Mouse (Mus musculus) adrenal gland, adult 8-10 months (tissue): ENCODE results near the gene Necab3. TPM values are rescaled to one million over a fixed set of nuclear protein-coding genes. Genes with fewer than 3 reads are reported as not detected.

ENCODE experiments used
- DNase-seq: peaks from one replicate; pipeline ENCODE4 v3.0.0; 2022
- total RNA-seq, 4 experiments: library from RNA; stranded (reverse); gene quantifications; 2 replicates each; pipeline ENCODE4 v1.2.4; 2022

Gene Necab3
- 1 to 10 TPM in 3 of 4 experiments, under 1 TPM in 1; 0.41 to 3.1 (median 2.6) TPM for total RNA-seq

DNA sequence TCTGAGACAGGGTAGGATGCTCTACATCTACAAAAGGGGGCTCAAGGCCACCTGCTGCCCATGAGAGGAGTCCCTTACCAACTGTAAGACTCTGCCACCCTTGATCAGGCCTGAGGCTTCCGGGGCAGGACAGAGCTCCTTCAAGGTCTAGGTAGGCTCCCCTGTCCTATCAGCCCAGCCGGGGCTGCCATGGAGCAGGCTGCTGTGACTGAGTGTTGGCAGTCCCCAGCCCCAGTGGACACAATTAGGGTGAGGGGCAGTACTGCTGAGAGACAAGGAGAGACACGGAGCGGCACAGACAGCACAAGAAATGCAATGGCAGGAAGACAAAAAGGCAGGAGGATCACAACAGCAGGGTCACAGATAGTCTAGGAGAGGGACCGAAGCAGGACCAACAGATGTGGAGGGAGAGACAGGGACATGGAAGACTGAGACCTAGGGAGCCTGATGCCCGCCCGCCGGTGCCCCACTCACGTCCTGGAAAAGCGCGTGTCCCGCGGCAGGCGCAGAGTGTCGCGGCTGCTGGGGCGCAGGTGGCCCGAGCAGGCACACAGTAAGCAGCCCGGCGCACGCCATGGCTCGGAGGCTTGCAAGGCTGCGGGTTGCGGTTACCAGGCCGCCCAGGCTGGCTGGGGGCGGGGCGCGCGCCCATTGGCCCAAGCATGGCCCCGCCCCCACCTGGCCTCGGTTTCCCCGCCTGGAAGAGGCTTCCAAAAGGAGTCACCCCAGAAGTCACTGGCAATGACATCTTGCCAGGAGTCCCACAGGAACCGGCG lies at the start of gene Necab3:
Gene Necab3 (minus strand): TSS at position 627 of the 776 bp plus-strand sequence.
- no peak for DNase-seq

DNA sequence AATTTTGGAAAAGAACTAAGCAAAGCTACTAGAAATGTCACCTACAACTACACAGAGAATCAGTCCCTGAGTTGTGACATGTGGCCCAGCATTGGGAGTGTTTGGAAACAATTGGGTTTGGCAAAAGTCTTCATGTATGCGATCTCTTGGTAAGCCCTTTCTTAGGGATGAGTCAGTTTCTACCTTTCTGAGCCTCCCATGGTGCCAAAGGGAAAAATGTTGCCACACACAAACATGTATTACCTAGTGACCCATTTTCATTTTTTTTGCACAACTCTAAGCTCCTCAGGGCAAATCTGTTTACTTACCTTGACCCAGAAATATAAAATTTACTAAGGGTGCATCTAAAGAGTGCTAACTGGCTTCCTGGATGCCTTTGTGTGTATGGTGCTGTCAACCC lies 48.3 kb upstream of the Necab3 start:
- no peak for DNase-seq

DNA sequence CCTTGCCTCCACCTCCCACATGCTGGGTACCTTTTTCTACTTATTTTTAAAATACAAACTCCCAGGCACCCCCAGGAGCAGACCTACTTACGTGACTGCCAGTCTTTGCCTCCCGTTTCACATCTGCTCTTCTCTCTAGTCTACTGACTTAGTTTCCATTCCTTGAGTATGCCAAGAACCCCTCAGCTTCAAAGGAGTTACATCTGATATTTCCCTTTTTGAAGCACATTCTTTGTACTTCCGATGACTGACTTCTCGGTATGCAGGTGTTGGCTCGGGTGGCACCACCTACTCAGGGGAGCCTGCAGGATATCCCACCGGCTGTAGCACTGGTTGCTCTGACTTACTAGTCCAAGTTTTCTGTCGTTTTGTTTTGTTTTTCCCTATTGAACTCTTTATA lies 45.5 kb upstream of the Necab3 start:
- DNase-seq = no peak

DNA sequence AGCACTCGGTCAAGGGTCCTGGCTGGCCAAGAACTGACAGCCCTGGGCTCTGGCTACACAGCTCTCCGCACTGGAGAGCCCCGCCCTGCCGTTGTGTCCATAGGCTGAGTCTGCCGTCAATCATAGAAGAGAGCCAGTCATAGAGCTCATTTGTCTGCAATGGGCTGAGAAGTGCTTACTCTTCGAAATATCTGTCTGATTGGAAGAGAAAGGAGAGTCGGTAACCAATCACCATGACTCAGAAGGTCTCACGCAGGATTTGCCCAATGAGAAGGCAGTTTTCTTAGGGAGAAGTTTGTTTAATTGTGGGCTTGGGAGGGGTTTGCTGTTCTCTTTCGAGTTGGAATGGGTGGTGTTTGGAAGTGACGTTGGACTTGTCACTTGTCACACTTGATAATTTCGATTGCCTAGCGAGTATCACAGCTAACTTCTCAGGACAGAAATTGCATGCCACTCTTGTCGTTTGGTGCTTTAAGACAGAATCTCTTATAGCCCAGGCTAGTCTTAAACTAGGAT lies 45.0 kb upstream of the Necab3 start, which contains the start of gene Pxmp4:
Gene Pxmp4 (minus strand): TSS at position 71 of the 516 bp plus-strand sequence.
- peak; percentile 99 for DNase-seq

DNA sequence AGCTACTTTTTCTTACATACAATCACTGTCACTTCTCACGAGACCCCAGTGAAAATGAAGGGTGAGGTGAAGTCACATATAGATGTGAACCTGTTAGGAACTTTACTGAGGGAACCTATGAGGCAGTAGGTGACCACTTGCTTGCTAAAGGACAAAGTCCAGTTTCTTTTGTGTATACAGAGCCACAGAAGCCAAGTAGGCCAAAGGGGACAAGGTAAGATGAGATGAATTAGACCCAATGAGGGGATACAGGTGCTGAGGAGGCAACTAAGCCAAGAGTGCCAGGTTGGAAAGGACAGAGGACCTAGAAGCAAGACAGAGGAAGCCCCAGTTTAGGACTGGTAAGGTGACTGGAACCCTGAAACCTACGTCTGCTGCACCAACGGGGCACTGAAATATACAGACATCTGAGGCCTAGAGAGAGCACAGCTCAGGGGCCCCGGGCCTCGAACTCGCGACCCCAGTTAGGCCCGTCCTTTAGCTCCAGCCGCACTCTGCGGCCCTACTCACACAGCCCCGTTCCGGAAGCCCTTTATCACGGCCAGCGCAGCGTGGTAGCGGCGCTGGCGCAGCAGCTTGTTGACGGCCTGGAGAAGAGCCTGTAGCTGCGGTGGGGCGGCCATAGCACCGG lies 44.4 kb upstream of the Necab3 start:
- DNase-seq = no peak

DNA sequence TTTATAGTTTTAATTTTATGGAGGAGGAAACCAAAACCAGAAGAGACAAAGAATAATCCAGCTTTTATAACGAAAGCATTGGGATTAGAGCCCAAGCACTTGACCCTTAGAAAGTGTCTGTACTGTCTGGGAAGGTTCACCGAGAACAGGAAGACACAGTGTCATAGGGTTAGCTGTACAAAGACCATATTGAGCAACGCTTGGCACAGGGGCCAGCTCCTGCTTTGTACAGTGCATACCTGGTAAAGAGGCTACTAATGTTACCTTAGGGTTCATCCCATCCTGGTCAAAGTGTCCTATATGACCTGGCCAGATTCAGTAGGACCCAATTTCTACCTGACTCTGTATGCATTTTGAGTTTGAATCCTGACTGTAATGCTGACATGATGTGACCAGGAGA lies 42.6 kb upstream of the Necab3 start:
- DNase-seq = no peak

DNA sequence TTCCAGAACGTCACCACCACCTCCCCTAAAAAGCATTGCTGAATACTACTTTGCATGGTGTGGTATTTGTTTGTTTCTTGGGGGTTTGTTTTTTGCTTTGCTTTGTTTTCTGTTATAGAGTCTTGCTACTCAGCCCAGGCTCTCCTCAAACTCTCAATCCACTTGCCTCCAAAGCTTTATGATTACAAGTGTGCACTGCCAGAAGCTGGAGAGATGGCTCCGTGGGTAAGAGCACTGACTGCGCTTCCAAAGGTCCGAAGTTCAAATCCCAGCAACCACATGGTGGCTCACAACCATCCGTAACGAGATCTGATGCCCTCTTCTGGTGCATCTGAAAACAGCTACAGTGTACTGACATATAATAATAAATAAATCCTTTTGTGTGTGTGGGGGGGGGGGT lies 41.9 kb upstream of the Necab3 start:
- DNase-seq = no peak

DNA sequence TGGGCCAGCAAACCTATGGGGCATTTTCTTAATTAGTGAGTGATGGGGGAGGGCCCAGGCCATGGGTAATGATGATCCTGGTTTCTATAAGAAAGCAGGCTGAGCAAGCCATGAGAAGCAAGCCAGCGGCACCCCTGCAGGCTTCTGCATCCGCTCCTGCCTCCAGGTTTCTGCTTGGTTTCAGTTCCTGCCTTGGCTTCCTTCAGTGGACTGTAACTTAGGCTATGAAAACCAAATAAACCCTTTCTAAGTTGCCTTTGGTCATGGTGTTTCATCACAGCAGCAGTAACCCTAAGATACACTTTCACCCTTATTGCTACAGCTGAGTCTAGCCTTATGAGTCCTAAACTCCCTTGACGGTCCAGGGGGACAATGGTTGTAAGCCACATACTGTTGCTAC lies 38.7 kb upstream of the Necab3 start:
- DNase-seq = no peak

DNA sequence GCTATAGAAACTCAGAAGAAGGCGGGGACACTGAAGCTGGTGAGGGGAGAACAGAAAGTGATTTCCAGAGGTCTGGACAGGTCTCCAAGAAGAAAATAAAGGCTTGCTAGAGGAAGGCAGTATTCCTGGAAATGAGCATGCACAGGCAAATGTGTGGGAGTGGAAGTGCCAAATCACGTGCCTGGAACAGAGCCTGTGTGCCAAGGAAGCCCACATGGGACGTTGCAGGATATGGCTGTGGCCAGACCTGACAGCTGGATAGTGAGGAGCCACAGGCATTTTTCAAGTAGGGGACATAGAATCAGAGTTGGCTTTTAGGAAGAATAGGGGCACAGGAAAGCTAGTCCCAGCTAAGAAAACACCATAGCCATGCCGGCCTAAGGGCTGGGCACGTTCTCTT lies 37.1 kb upstream of the Necab3 start:
- DNase-seq = no peak

DNA sequence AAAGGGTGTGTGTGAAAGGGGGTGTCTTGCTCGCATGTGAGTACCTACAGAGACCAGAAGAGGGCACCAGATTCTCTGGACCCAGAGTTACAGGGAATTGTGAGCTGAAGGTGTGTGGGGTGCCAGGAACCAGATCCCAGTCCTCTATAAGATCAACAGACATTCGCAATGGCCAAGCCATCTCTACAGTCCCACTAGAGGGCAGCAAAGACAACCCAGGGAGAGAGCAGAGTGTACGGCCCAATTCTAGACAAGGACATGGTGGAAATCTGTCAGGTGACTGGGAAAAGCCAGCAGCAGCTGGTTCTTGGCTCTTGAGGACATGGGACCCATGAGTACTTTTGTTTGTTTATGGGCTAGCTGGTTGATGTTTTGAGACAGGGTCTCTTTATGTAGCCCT lies 34.3 kb upstream of the Necab3 start:
- no peak for DNase-seq

DNA sequence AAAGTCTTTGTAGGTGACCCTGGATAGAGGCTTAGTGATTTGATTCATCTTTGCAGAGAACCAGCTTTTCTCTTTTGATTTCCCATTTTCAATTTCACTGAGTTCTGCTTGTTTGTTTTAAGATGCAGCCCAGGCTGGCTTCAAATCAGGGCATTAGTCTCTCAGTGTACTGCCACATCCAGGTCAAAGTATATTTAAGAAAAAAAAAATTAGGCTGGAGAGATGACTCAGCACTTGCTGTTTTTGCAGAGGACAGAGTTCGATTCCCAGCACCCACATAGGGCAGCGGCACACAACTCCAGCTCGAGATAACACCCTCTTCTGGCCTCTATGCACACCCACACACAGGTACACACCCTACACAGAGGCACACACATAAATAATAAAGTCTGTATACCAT lies 32.5 kb upstream of the Necab3 start:
- no peak for DNase-seq

DNA sequence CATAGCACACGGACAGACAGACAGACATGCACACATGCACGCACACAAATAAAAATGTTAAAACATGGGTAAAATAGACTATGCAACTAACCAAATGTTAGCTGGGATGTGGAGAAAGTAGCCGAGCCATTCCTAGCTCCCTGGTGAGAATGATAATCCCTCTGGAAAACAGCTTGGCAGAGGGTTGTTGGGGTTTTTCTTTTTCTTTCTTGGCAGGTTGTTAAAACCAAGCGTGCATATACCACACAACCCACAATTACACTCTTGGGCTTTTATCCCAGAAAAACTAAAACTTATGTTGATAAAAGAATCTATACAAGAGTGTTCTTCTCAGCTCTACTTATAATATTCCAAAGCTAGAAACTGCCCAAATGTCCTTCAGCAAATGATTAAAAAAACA lies 30.4 kb upstream of the Necab3 start:
- no peak for DNase-seq

DNA sequence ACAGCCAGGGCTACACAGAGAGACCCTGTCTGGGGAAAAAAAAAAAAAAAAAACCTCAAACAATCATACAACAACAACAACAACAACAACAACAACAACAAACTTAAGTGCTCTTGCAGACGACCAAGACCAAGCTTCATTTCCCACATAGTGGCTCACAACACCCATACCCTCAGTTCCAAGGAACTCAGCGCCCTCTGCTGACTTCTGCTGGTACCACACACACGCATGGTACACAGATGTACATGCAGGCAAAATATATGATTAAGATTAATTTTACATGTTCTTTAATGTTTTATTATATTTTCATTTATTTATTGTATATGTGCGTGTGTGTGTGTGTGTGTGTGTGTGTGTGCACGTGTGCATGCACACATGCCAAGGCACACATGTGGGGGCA lies 27.7 kb upstream of the Necab3 start:
- DNase-seq = no peak

DNA sequence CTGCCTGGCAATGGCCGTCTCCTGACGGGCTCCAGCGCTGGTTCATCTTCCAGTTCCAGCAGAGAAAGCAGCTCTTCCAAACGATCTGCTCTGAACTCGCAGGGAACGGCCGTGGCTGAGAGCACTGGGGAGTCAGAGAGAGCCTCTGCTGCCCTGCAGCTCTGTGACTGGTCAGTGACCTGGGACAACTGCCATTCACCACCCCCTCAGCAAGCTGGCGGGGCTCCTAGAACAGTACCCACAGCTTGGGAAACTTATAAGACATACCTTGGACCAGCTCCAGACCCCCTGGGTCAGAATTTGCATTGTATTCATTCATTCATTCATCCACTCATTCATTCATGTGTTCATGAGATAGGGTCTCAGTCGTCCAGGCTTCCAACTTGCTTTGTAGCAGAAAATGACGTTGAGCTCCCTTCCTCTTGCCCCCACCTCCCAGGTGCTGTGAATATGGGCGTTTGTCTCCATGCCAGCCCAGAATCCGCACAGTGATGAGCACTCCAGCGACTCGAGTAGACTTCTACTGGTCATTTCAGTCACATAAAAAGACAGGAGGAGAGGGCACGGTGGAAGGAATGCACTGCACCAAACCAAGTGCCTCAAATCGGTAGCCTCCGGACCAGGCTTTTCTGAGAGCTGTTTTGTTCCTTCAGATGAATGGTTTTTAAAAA lies 26.4 kb upstream of the Necab3 start:
- DNase-seq = no peak

DNA sequence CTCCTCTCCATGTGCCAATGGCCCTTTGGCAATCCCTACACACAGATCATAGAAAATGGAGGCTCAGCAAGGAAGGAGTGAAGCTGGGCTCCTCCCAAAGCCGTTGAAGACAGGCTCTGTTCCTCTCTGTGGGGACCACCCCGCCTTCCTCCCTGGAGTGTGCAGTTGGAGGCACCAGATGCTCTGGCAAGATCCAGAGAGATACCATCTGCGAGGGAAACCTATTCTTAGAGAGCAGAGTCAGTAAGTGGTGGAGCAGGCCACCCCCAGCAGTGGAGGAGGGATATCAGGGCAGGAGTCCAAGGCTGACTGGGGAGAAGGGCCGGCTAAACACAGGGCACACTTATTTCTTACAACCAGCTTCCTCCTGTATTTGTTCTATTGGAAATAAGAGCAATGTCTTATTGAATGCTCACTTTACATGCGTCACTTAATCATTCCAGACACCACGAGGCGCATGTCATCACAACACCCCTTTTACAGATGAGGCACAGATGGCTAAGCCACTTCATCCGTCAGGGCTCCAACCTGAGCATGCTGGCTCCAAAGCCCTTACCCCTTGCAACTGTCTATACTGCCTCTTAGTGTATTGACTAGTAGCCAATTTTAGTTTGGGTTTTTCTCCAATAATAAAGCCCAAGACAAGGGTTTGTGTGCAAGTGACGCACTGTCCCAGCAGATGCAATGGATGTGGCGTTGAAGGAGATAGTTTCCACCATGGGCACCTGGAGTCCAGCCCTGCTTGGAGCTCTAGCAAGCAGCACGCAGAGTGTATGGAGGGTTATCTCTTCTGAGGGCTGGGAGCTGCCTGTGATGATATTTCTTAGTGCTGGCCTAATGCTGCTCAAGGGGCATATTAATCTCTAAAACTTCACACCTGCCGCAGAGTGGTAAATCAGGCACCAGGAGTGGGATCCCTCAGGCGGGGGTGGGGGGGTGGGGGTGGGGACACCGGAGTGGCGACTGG lies 25.5 kb upstream of the Necab3 start:
- no peak for DNase-seq

DNA sequence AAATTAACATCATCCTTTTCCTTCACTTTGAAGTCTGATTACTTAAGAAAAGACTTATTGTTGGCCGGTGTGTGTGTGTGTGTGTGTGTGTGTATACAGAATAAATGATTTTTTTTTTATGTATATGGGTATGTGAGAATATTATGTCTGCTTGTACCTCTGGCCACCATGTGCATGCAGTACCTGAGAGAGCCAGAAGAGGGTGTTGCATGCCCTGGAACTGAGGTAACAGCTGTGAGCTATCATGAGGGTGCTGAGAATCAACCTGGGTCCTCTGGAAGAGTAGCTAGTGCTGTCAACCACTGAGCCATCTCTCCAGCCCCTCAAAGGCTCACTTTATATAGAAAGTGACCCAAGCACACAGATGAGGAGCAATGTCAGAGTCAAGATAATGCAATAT lies 22.7 kb upstream of the Necab3 start:
- DNase-seq = no peak

DNA sequence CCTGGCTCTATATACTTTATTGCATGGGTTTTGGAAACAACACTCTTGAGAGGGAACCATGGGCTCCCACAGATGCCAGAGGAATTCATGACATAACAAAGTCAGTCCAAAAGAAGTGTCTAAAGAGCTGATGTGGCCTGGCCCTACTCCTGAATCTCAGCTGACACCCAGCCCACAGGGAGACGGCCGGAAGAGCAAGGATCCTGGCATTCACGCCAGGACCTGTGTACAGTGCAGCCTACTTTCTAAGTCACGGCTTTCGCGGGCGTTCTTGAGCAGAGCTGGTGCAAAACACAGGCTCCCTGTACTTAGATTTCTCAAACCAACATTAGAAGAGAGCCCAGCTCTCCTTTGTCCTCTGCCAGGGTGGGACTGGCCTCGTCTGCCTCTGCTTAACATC lies 21.9 kb upstream of the Necab3 start:
- no peak for DNase-seq

DNA sequence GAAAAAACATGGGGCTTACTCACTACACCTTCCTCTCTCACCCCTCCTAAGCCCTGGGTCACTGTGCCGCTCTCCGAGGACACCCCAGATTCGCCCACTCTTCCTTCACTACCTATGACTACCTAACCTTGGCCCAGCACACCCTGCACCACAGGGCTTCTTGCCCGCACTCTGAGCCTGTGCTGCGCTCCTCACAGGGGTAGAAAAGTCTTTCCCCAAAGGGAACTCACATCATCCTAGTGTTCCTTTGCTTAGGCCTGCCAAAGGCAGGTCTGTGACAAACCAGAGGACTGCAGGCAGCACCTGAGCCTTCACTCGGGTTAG lies 19.0 kb upstream of the Necab3 start:
- no peak for DNase-seq

DNA sequence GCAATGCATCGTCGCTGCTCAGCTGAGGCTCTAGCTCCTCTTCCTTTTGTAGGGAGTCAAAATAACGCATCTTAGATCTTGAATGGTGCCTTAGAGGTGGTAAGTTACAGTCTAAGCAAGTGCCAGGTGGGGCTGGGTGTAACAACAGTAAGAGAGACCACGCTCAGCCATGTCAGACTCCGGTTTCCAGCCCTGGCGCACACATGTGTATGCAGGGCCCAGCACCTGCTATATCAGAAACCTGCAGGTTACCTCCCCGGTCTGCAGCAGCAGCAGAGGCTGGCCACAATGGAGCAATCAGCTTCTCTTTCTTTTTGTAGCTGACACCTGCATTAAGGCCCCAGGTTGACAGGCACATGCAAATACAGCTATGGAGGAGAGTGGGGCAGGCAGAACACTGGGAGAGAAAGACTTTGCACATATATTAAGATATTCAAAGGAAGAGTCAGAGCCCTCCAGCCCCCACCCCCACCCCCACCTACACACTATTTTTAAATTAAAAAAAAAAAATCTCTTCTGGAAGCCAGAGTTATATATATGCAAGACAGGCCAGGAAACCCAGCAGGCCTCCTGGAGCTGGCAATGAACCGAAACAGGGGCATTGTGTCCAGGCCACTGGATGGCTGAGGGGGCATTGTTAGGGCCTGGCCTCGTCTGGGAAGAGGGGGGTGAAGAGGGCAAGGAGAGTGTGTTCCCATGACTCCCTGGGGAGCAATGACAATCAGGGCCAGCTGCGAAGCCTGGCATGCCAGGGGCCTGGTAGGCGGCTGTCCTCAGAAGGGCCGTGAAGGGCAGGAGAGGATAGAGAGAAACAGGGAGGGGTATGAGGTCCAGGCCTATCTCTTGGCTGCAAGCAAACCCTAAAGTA lies 18.4 kb upstream of the Necab3 start:
- DNase-seq = no peak

DNA sequence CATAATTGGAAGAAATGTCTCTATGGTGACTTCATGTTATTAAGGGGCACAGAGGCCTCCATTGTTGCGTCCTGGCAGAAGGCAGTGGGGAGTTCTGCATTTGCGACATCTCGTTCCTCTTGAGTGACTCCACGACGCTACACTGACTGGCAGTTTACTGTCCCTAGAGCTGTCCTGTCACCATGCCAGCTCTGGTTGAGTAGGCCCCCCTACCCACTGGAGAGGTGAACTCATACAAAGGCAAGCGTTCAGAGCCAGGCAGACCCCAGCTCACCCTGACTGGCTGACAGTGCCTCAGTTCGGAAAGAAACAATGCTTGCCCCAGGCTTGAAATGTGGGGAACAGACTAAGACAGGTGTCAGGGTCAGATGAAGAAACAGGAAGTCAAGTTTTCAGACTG lies 15.6 kb upstream of the Necab3 start:
- no peak for DNase-seq

DNA sequence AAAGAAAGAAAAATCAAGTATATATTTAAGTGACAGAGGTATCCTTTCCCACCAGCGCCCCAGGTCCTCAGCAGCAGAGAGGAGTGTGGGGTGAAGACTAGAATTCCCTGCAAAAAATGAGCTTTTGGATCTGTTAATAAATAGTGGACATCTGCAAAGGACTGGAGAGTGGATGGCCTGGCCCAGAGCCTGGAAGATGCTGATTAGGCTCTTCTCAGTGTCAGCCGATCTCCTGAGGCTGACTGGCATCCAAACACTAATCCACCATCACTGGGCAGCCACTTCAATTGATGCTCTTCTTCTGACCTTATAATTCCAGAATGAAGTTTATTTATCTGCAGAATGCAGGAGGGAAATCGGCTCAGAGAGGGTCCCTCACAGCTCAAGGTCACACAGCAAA lies 14.3 kb upstream of the Necab3 start:
- DNase-seq = no peak
